Mouse (Mus musculus): Measurements from ENCODE around the gene Kif26b.

Kif26b gene

DNA sequence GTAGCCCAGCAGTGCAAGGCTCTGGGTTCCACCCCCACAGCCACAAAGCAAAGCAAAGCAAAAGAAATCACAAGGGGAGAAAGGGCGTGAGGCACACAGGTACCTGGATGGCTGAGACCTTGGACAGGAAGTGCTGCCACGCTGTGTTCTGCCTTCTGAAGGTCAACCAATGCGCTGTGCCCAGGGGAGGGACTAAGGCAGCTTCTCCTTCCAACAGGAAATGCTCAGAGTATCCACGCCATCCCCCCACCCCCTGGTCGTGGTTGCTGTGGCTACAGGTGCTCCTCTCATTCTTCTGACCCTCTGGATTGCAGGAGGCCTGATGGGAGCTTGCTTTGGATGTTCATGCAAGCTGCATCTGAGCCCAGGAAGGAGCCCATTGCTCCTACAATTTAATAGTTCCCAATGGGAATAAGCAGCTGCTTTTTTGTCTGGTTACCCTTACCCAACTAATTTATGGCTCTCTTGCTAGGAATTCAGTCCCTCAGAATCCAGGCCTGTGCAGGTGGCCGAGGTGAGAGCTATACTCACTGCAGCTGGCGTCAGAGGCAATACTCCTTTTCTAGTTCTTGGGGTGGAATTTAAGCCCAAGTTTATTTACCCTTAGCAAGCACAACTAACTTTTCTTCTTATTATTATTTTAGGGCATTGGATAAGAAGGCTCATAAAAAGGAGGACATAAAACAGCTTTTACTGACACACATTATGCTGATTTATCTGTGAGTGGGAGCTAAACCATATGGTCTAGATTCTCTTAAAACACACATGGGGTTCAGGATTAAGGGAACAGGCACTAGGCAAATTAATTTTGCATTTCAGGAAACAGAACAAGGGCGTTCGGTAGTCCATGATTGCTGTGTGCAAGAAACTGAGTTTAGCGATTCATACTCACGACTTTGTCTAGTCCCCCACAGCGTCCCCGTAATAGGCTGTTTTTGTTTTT, 61.6 kb downstream of the Kif26b start:
- DNase-seq (ENCODE audit: low spot score in 2 of 2), result no peak

DNA sequence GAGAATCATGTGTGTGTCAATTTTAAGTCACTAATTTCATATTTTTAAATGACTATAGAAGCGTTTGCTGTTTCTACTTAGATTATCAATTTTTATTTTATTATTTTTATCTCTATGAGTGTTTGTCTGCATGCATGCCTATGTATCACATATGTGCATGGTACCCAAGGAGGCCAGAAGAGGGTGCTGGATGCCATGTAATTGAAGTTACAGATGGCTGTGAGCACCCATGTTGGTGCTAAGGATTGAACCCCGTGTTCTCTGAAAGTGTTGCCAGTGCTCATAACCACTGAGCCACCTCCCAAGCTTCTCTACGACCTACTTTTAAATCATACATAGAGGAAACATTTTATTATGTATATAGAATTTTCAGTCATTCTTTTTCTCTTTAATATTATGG, 68.2 kb downstream of the Kif26b start:
- DNase-seq (ENCODE audit: low spot score in 2 of 2), result no peak

DNA sequence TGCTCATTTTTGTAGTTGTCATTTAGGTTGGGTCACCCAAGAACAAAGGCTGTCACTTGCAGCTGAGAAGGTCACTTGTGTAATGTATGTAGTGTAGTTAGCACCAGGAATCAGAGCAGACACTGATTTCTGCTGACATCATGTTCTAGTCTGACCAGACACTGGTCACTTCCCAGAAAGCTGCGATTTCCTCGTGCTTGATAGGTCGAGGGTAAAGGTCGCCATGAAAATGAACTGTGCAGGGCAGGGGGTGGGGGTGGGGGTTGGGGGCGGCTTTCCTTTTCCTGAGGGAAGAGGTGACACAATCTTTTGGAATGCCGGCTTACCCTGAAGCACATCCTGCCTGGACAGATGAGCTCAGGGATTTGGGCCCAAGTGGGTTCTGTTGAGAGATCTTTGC, 68.8 kb downstream of the Kif26b start:
- DNase-seq (ENCODE audit: low spot score in 2 of 2), result no peak

DNA sequence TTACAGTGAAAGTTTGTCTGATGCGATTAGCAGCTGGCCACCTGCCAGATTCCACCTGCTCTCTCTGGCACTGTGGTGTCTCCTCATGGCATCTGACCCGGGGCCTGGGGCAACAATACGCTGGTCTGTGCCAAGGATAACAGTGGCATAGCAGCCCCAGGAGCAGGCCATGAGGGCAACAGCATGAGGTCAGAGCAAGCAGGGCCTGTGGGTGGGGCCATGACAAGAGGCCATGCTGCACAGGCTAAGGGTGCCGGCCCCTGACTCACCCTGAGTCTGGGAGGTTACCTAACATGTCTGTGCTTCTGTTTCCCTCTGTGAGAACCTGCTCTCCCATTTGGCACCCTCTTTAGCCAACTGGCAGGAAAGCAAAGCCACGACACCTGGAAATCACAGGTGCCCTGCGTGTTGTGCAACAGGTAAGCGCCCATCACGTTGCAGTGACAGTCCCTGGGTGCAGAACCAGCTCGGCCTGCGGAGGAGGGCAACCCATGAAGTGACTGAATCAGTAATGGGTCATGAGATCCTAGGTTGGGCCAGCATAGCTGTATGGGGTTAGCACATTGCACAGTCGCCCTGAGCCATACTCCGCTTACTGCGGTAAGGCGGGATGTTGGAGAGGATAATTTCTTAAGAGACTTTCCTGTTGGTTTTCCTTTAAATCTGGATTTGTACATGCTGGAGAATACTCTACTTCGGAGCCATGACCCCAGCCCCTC, 72.1 kb downstream of the Kif26b start:
- DNase-seq (ENCODE audit: low spot score in 2 of 2), result no peak

DNA sequence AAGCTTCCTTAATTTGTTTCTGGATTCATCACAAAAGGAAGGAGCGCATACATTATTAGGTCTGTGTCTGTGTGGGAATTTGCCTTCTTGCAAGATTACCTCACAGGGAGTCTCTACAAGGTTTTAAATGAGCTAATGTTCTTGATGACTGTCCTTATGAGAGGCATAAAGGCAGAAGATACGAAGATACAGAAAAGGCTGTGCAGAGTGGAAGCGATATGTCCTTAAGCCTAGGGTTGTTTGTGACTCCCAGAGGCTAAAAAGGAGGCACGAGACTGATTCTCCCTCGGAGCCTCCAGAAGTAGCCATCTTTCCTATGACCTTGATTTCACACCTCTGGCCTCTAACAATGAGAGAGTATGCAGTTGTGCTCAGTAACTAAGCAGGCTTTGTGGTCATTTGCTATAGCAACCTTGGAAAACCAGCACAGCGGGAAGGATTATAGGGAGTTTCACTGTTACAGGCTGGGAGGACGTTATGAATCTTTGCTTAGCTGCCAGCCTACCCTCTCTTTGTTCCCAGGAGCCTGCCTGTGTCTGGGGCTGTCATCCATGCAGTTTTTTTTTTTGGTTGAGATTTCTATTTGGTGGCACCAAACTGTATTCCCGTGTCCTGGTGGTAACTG, 80.3 kb downstream of the Kif26b start:
- no peak for DNase-seq (ENCODE audit: low spot score in 2 of 2)

DNA sequence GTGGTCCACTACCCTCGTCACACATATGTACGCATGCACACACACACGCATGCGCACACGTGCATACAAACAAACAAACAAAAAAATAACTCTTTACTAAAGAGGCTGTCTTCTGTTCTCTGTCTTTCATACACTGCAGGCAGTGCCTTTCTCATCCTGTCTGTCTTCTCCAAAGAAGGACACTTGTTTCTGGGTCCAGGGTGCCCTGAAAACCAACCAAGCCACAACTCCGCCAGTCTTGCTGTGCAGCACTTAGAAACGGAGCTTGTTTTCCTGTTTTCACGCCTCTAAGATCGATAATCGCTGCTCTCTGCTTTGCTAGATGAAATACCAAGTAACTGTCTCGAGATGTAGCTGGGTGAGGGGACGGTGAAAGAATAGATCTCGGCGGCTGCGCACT, 82.6 kb downstream of the Kif26b start:
- no peak for DNase-seq (ENCODE audit: low spot score in 2 of 2)

DNA sequence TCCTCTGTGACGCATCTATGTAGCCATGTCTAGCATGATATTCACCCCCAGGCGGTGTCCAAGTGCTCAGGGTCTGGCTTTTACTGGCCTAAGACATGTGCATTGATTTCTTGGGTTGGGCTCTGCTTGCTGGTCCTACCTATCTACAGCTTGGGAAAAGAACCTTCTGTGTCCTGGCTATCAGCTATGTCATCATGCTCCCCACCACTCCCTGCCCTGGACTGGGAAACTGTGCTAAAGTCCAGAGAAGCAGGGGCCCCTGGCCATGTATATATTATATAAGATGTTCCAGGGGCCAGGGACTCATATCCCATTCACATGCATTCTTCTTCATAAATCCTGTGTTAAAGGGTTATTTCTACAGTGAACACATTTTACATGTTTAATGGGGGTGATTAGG, 92.4 kb downstream of the Kif26b start:
- no peak for DNase-seq (ENCODE audit: low spot score in 2 of 2)

DNA sequence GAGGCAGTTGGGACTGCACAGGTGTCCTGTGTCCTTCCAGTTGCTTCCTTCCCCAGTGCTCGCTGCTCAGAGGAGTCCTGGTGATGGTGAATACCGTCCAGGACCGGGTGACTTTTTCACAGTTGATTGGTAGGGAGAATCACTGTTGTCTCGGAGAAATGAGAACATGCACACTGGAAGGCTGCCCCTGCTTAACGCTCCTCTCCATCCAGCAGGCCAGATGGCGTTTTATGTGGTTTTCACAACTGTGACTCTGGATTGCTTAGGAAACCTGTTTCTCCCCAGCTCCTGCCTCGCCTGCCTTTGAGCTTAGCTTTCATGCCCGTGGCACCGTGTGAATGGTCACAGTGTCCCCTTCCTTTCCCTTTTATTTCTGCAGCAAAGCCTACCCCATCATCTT, 95.0 kb downstream of the Kif26b start:
- no peak for DNase-seq (ENCODE audit: low spot score in 2 of 2)

DNA sequence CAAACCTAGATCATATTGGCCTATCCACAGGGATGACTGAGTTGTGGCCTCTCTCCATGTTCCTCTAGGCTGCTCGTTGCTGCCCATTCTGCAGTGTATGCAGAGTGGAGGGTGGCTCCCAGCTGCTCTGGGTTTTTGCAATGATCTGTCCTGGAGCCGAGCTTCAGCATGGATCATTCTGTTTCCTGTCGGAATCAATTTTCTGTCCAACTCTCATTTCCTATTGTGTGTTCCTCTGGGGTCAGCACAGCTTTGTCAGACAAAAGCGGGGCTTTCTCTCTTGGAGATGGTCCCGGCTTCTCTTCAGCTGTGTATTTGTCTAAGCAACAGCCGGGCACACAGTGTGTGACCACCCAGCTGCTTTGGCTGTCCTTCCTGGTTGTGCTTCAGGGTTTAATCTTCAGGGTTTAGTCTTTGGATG, 98.0 kb downstream of the Kif26b start:
- DNase-seq (ENCODE audit: low spot score in 2 of 2), result no peak

DNA sequence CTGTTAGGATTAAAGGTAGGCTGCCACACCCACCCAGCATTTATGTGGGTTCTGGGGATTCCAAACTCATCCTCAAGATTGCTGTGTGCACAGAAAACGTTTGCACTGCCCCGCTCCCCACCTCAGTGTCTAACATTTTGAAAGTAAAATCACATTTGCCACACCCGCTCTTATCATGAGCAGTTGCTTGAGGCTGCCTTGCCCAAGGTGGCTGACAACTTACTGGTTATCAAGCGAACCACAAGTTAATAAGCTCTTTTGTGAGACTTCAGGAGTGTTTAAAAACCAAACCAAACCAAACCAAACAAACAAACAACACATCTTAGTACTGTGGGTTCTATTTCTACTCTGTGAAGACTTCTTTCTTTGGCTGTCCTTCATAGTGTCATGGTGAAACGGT, 101.1 kb downstream of the Kif26b start:
- no peak for DNase-seq (ENCODE audit: low spot score in 2 of 2)

DNA sequence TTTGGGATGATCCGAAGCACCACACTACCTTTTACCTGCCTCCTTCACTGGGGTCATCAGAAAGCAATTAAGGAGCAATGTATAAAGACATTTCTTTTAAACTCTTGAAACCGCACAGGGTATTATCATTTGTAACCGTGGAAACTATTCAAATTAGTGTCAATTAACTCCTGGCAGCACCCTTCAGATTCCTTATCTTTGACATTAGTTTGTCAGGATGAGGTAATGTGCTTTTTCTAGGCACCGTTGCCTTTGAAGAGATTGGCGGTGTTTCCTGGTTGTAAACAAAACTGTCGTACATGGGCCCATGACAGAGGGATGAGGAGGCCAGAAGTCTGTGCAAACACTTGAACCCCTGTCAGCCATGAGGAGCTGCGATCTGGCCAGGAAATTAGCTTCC, 102.9 kb downstream of the Kif26b start:
- no peak for DNase-seq (ENCODE audit: low spot score in 2 of 2)

DNA sequence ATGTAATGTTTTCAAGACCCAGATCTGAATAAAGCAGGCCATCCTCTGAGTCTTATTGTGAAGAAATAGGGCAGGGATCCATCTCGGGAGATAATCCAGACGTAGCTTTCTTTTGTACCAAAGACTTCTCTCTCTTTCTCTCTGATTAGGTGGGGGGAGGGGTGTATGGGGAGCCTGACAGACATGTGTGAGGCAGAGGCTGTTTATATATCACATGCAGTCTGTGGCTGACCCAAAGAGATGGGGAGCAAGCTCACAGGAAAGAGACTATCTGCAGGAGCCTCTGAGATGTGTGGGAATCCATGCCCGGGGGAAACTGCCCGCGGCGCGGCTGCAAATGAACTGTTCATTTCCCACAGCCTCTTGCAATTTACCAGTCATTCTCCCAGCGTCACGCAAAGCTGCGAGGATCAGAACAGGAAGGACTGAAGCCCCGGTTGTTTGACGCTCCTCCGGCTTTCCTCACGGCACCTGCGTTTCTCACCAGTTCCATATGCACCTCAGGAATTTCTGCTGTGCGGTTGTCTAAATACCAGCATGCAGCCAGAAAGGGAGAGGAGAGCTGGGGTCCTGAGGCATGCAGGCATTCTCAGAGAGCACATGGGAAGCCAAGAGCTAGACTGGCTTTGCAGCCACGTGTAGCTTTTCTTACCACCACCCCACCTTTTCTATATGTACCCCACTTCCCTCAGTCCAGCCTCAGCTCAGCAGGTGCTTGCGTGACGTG, 105.6 kb downstream of the Kif26b start:
- no peak for DNase-seq (ENCODE audit: low spot score in 2 of 2)

DNA sequence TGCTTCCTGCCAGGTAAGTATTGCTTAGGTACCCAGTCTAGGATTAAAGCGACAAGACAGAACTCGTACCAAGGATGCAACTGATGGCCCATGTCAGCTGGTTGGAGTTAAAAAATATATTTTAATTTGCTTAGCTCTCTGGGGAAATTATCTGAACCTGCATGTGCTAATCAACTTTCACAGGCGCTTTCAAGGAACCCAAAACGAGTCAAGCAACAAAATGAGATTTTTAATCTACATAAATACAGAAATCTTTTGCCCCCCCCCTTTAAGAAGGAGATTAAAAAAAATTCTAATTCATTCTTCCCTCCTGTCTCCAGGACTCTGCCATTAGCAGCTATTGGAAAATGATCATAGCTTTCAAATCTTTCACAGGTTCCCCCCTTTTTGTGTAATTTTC, 106.5 kb downstream of the Kif26b start:
- no peak for DNase-seq (ENCODE audit: low spot score in 2 of 2)

DNA sequence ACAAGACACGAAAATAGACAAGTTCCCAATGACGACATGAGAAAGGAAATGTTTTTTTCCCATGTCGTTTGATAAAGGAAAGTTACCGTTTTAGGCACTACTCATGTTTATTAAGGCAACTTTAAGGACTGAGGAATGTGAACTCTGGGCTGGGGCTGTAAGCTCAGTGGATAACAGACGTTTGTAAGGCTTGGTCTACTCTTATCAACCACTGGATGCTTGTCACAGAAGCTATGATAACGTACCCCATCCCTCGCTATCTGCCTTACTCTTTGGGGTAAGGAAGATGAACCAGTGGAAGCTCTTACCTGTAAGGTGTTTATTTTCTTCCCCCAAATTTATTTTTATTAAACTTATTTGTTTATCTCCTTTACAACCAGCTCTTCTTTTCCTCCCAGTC, 108.4 kb downstream of the Kif26b start:
- DNase-seq (ENCODE audit: low spot score in 2 of 2), result no peak

DNA sequence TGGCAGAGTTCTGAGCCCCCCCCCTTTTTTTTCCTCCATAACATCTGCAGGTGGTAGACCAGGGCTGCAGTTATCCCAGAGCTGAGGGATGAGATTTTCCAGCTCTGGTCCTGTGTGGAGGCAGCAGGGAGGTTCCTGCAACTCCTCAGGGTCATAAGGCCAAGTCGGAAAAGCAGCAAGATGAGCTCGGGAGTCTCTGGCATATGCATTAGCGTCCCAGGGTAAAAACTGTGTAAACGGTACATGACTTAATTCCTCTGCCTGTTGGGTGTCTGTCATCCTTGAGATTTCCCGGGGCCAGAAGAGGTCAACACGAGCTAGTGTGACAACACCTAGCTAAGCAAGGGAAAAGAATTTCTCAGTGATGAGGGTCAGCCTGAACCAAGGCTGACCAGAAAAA, 111.0 kb downstream of the Kif26b start:
- DNase-seq (ENCODE audit: low spot score in 2 of 2), result no peak

DNA sequence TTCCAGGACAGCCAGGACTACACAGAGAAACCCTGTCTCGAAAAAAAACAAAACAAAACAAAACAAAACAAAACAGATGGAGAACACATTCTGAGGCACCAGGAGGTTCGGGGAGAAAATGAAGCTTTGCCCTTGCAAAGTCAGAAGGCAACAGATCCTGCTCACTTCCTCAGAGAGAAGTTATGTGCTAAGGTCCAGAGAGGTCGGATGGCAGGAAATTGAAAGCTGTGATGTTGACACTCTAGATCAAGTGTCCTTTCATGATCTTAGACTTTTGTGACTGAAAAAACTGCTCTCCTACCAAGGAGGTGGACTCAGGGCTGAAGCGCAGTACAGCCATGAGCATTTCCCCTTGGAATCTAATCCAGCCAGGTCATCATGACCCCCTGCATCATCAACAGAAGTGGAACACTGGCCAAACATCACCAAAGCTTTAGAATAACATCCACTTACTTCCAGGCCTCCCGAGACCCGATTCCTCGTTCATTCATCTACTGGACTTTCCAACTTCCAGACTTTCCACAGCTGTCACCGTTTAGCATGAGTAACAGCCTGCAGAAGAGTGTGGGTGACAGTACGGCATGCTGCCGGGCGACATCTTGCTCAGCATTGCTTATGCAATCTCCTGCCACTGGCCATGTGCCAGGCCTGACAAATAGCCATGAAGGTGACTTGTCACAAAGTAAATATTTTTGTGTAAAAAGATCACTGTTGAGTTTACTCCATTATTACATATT, 112.0 kb downstream of the Kif26b start:
- peak in 1 of 2 experiments; percentile 34 for DNase-seq (ENCODE audit: low spot score in 2 of 2)

DNA sequence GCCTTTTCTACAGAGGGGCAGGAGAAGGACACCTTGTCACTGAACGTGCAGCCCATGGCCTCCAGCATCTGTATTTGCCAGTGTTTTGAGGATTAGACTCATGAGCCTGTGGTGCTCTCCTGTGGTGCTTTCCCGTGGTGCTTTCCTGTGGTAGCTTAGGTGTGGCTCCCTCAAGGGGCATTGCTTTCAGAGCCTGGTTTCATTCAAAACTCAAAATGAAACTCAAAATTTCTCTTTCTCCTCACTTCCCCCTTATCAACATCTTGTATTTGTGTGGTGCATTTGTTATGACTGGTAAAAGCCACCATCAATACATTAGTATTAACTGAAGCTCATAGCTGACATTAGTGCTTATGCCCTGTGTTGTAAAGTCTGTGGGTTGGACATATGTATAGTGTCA, 112.9 kb downstream of the Kif26b start:
- DNase-seq (ENCODE audit: low spot score in 2 of 2), result no peak

DNA sequence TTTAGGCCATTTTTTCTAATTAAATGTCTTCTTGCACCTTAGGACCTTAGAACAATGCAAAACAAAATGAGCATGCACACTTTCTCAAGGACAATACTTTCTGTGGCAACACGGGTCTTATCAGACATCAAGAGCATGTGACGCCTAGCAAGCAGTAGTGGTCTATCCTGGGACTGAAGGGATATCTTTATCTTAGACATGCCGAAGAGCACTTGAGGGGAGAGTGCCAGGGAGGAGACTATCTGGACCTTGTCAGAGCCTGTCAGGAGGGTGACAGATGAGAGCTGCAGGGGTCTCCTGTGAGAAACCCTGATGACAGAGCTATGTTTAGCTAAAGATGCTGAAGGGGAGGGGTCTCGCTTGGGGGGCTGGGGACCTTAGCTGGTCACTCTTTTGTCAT, 116.0 kb downstream of the Kif26b start:
- DNase-seq (ENCODE audit: low spot score in 2 of 2), result no peak

DNA sequence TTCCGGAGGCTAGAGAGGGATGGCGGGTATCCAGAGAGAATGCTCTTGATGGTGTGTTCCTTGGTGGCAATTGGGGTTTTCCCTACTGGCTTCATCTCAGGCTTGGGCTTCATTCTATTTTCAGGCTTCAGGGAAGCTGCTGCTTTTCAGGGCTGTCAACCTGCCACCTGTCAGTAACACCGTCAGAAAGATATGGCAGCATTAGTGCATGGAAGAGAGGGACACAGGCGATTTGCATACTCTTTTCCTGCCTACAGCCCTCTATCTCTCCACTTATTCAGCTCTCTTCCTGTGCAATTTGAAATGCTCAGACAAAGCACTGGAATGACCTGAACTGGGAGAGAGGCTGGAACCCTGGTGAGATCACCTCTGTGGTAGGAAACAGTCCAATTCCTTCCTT, 117.7 kb downstream of the Kif26b start:
- no peak for DNase-seq (ENCODE audit: low spot score in 2 of 2)

DNA sequence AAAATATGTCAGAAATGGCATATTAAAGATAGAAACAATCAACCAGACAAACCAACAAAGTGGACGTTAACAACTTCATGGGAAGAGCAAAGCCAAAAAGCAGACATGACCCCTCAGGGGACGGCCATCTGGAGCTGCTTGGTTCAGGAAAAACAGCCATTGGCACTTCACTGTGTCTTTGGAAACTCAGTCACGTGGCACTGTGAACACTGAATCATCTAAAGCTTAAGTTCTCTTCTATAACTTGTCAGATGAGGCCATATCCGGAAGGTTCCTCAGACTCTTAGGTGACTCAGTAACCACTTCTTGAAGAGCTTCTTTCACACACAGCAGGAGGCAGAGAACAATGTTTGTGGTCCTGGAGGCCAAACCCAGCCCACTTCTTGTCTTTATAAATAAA, 126.6 kb downstream of the Kif26b start:
- no peak for DNase-seq (ENCODE audit: low spot score in 2 of 2)

DNA sequence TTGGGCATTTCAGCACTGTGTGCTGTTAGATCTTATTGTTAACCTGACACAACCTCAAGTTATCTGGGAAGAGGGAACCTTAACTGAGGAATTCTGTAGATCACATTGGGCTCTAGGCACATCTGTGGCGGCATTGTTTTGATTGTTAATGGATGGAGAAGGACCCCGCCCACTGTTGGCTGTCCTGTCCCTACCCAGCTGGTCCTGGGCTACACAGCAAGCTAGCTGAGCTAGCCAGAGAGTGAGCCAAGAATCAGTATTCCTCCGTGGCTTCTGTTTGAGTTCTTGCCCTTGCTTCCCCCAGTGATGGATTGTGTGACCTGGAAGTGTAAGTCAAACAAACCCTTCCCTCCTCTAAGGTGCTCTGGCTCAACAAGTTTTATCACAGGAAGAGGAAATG, 132.1 kb downstream of the Kif26b start:
- no peak for DNase-seq (ENCODE audit: low spot score in 2 of 2)
